Mouse (Mus musculus) bone marrow macrophage, adult 2 months (primary cell): Measurements from ENCODE around the gene Pum3.

Experiments used
- CTCF ChIP-seq: IDR thresholded peaks from 2 replicates; pipeline ENCODE4 v1.5.1; 2012; ENCODE audit warnings: low read depth, mild to moderate bottlenecking, low read length, moderate library complexity
- POLR2A ChIP-seq: IDR thresholded peaks from 2 replicates; pipeline ENCODE4 v1.6.1; 2012; ENCODE audit warnings: mild to moderate bottlenecking, low read depth, low read length, borderline replicate concordance

GRCm38 (mm10) chr19:27385304-27385703 is 44.3 kb downstream of the Pum3 start:
- TF ChIP-seq CTCF, result no peak
- TF ChIP-seq POLR2A, result no peak
